Mouse (Mus musculus) midbrain, embryonic 14.5 days (tissue): Measurements from ENCODE around the gene Grid2ip. TPM values are rescaled to one million over a fixed set of nuclear protein-coding genes. Genes with fewer than 3 reads are reported as not detected.
A peak's percentile ranks its signal among the peaks of the same experiment; 100 is the strongest.

Source experiments
- ATAC-seq: fragments of 200-750 bp; cut with Nextera tagmentation; 2 replicates; pipeline ENCODE4 v1.8.0; 2017; ENCODE audit warnings: moderate number of reproducible peaks, moderate library complexity; ENCODE audit not compliant: low FRiP score, low TSS enrichment
- DNase-seq: peaks from one replicate; pipeline ENCODE4 v3.0.0-alpha.2; 2015
- H3K27ac ChIP-seq: fragments of 300-500 bp; sonication (generic); replicated peaks from 2 replicates; pipeline ENCODE4 v1.5.1; 2014; ENCODE audit warnings: mild to moderate bottlenecking, low read depth, low read length, moderate library complexity
- H3K27me3 ChIP-seq: fragments of 300-500 bp; sonication (generic); 2 replicates; pipeline ENCODE4 v1.6.1; 2014; ENCODE audit warnings: low read length, control low read depth, mixed read lengths; ENCODE audit not compliant: control insufficient read depth, insufficient read depth
- H3K36me3 ChIP-seq: fragments of 300-500 bp; sonication (generic); 2 replicates; pipeline ENCODE4 v1.6.1; 2014; ENCODE audit warnings: low read length, control low read depth; ENCODE audit not compliant: control insufficient read depth, insufficient read depth
- H3K4me1 ChIP-seq: fragments of 300-500 bp; sonication (generic); 2 replicates; pipeline ENCODE4 v1.6.1; 2014; ENCODE audit warnings: mild to moderate bottlenecking, antibody characterized with exemption, low read length, control low read depth; ENCODE audit not compliant: control insufficient read depth, insufficient read depth
- H3K4me2 ChIP-seq: fragments of 300-500 bp; sonication (generic); 2 replicates; pipeline ENCODE4 v1.6.1; 2014; ENCODE audit warnings: mild to moderate bottlenecking, low read length, moderate library complexity
- H3K4me3 ChIP-seq: fragments of 300-500 bp; sonication (generic); replicated peaks from 2 replicates; pipeline ENCODE4 v1.5.1; 2014; ENCODE audit warnings: low read depth, low read length
- H3K9ac ChIP-seq: fragments of 300-500 bp; sonication (generic); replicated peaks from 2 replicates; pipeline ENCODE4 v1.6.1; 2014; ENCODE audit warnings: mild to moderate bottlenecking, low read length, moderate library complexity
- H3K9me3 ChIP-seq: fragments of 300-500 bp; sonication (generic); 2 replicates; pipeline ENCODE4 v1.6.1; 2016; ENCODE audit warnings: low read length, control low read depth, mixed read lengths; ENCODE audit not compliant: control insufficient read depth
- WGBS: fragments of 180-500 bp; shearing (Covaris S2); extraction: QIAGEN DNeasy Blood & Tissue Kit; methylation state at CpG from one replicate; pipeline ENCODE4 v1.1.7; 2014; 5-methylcytosine and 5-hydroxymethylcytosine counted together
- polyA plus RNA-seq: library from polyadenylated mRNA; unstranded; fragments of >200 nt; fragmentation: Nextera tagmentation; extraction: Ambion mirVana; gene quantifications from 2 replicates; pipeline ENCODE4 v1.2.1, GENCODE M21; 2014

The Grid2ip gene
- polyA plus RNA-seq = 0.29 and 0.31 TPM in 2 replicates

GRCm38 (mm10) chr5:143356686-143357388 lies at the start of gene Grid2ip:
Grid2ip (plus strand) TSS chr5:143357338.
- H3K9ac ChIP-seq = peak within 1 kb of the TSS; percentile 50
- H3K9me3 ChIP-seq = no peaks in the 10 kb centered on the region
- H3K4me3 ChIP-seq = 0 out of 2 replicates have a peak within 1 kb of the TSS, but pooled peaks have one; percentile 8
- ATAC-seq = no peak
- DNase-seq = no peak
- no peaks in the 10 kb centered on the region for H3K36me3 ChIP-seq
- peak within 1 kb of the TSS; percentile 42 for H3K4me2 ChIP-seq
- 13% methylated on average over 17 of the region's 17 CpGs for WGBS
- H3K27ac ChIP-seq = no peak within 1 kb of the TSS
- H3K4me1 ChIP-seq = peaks cover 4% of the 10 kb centered on the region; the same call in 1 of the 2 replicates
- peaks cover 10% of the 10 kb centered on the region; the same call in 1 of the 2 replicates for H3K27me3 ChIP-seq

- H3K4me3 ChIP-seq = no peak overlapping the region
- no peak for DNase-seq
- no peak for ATAC-seq
- no peaks in the 10 kb centered on the region for H3K27me3 ChIP-seq
- H3K4me1 ChIP-seq = peaks cover 14% of the 10 kb centered on the region
- no peak overlapping the region for H3K9ac ChIP-seq
- H3K4me2 ChIP-seq = no peak overlapping the region
- peaks cover 77% of the 10 kb centered on the region for H3K36me3 ChIP-seq
- no peak overlapping the region for H3K27ac ChIP-seq
- no peaks in the 10 kb centered on the region for H3K9me3 ChIP-seq
- 96% methylated on average over 5 of the region's 5 CpGs for WGBS
Observed at GRCm38 (mm10) chr5:143308825-143309224, 48.3 kb upstream of the Grid2ip start.

- Histone ChIP-seq H3K27ac (no peak overlapping the region), H3K4me2 (no peak overlapping the region), H3K9ac (no peak overlapping the region), H3K4me1 (peaks cover 17% of the 10 kb centered on the region), H3K9me3 (no peaks in the 10 kb centered on the region), H3K27me3 (no peaks in the 10 kb centered on the region), H3K36me3 (peaks cover 69% of the 10 kb centered on the region), H3K4me3 (no peak overlapping the region)
- DNase-seq (no peak), ATAC-seq (no peak)
- WGBS = 98% methylated on average over 7 of the region's 7 CpGs
Observed at GRCm38 (mm10) chr5:143309916-143310315, 47.2 kb upstream of the Grid2ip start.

GRCm38 (mm10) chr5:143311886-143312285 lies 45.3 kb upstream of the Grid2ip start:
- peaks cover 61% of the 10 kb centered on the region for H3K36me3 ChIP-seq
- H3K4me2 ChIP-seq = no peak overlapping the region
- peaks cover 17% of the 10 kb centered on the region for H3K4me1 ChIP-seq
- DNase-seq (peak; percentile 86), ATAC-seq (no peak)
- 63% methylated on average over 8 of the region's 8 CpGs for WGBS
- H3K9ac ChIP-seq = no peak overlapping the region
- no peaks in the 10 kb centered on the region for H3K27me3 ChIP-seq
- H3K27ac ChIP-seq = no peak overlapping the region
- no peaks in the 10 kb centered on the region for H3K9me3 ChIP-seq
- no peak overlapping the region for H3K4me3 ChIP-seq

GRCm38 (mm10) chr5:143314183-143314729 lies 42.9 kb upstream of the Grid2ip start:
- ATAC-seq (no peak), DNase-seq (peak; percentile 68)
- peak overlapping the region; percentile 96 for H3K27ac ChIP-seq
- 1% methylated on average over 16 of the region's 16 CpGs for WGBS
- H3K9ac ChIP-seq = peak overlapping the region; percentile 97
- peak overlapping the region; percentile 87 for H3K4me3 ChIP-seq
- no peaks in the 10 kb centered on the region for H3K9me3 ChIP-seq
- H3K27me3 ChIP-seq = no peaks in the 10 kb centered on the region
- peaks cover 61% of the 10 kb centered on the region for H3K36me3 ChIP-seq
- H3K4me2 ChIP-seq = peak overlapping the region; percentile 88
- H3K4me1 ChIP-seq = peaks cover 17% of the 10 kb centered on the region

- peak within 1 kb of the TSS; percentile 96 for H3K27ac ChIP-seq
- H3K4me1 ChIP-seq = peaks cover 17% of the 10 kb centered on the region
- DNase-seq (peak; percentile 95), ATAC-seq (peak; percentile 79)
- H3K27me3 ChIP-seq = no peaks in the 10 kb centered on the region
- H3K36me3 ChIP-seq = peaks cover 61% of the 10 kb centered on the region
- peak within 1 kb of the TSS; percentile 88 for H3K4me2 ChIP-seq
- WGBS = under 1% methylated on average over 100 of the region's 101 CpGs
- H3K4me3 ChIP-seq = peak within 1 kb of the TSS; percentile 87
- peak within 1 kb of the TSS; percentile 97 for H3K9ac ChIP-seq
- H3K9me3 ChIP-seq = no peaks in the 10 kb centered on the region
Observed at GRCm38 (mm10) chr5:143314730-143315513, 42.2 kb upstream of the Grid2ip start, which contains the start of gene E130309D02Rik. E130309D02Rik (minus strand) TSS chr5:143315360.

- H3K27ac ChIP-seq = no peak overlapping the region
- H3K9ac ChIP-seq = 0 out of 2 replicates have a peak overlapping the region, but pooled peaks have one; percentile 23
- no peak for DNase-seq
- H3K4me2 ChIP-seq = peak overlapping the region; percentile 88
- 0 out of 2 replicates have a peak, but pooled peaks have one; percentile 21 for ATAC-seq
- peaks cover 61% of the 10 kb centered on the region for H3K36me3 ChIP-seq
- H3K27me3 ChIP-seq = no peaks in the 10 kb centered on the region
- H3K9me3 ChIP-seq = no peaks in the 10 kb centered on the region
- H3K4me3 ChIP-seq = peak overlapping the region; percentile 87
- WGBS = 12% methylated on average over 8 of the region's 8 CpGs
- peaks cover 17% of the 10 kb centered on the region for H3K4me1 ChIP-seq
Observed at GRCm38 (mm10) chr5:143315514-143315888, 41.6 kb upstream of the Grid2ip start.

GRCm38 (mm10) chr5:143316605-143317287 lies 40.4 kb upstream of the Grid2ip start:
- no peak overlapping the region for H3K9ac ChIP-seq
- H3K4me3 ChIP-seq = no peak overlapping the region
- H3K27me3 ChIP-seq = no peaks in the 10 kb centered on the region
- WGBS = 92% methylated on average over 5 of the region's 5 CpGs
- peaks cover 17% of the 10 kb centered on the region for H3K4me1 ChIP-seq
- no peak for DNase-seq
- no peaks in the 10 kb centered on the region for H3K9me3 ChIP-seq
- no peak overlapping the region for H3K27ac ChIP-seq
- peaks cover 60% of the 10 kb centered on the region for H3K36me3 ChIP-seq
- no peak for ATAC-seq
- no peak overlapping the region for H3K4me2 ChIP-seq
